Mouse (Mus musculus): ENCODE data around the gene Olfr1310. TPM values are rescaled to one million over a fixed set of nuclear protein-coding genes. Genes with fewer than 3 reads are reported as not detected.
"Not testable (repeated sequence)": the region's sequence is repeated elsewhere in the genome, so short reads cannot be mapped to it uniquely, and the experiment has no call there.

Olfr1310 gene
- not detected for total RNA-seq (2021)
- long read RNA-seq, experiment 1: 0 reads
- long read RNA-seq, experiment 2: 0 reads

DNA sequence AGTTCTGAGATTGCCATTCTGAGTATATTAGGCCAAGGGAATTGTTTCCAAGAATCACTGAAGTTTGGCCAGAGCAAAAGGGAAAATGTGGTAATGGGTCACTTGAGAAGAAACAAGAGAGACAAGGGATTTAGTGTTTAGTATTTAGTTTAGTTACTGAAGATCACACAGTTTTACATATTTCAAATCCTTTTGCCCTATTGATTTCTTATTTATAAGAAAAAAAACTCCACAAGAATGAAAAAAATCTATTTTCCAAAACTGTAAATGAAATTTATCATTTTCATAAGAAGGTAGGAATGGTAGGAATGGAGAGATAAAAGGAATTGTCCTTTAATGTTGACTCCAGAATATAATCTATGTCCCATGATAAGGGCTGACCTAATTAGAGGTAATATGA, at the start of gene Olfr1310:
Gene Olfr1310, minus strand, starts transcription at position 101 of the 400 bp plus-strand sequence.
- no peak for DNase-seq (ENCODE audit: low spot score)

- no peak for DNase-seq (ENCODE audit: low spot score)
Observed at GRCm38 (mm10) chr2:112050138-112050537, 37.6 kb upstream of the Olfr1310 start, which contains the start of gene Olfr1312. TSS of gene Olfr1312 (minus strand) at chr2:112050238.

DNA sequence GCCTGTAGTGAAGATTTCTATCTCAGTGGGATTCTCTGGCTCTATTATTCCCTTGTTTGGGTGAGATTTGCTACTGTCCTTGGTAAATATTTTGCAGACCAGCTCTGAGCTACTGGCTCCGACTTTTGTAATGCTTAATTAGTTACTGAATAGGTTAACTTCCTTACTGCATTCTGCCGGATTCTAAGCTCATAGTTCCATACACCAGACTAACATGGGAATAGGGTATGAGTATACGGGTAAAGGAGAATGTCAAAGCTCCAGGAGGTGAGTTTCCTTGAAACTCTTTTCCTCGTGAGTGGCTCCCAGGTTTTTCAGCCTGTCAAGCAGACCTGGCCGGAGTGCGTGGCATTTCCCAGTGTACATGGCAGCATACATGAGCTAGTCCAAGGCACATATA, 14.5 kb upstream of the Olfr1310 start:
- DNase-seq (ENCODE audit: low spot score): not testable (repeated sequence)

DNA sequence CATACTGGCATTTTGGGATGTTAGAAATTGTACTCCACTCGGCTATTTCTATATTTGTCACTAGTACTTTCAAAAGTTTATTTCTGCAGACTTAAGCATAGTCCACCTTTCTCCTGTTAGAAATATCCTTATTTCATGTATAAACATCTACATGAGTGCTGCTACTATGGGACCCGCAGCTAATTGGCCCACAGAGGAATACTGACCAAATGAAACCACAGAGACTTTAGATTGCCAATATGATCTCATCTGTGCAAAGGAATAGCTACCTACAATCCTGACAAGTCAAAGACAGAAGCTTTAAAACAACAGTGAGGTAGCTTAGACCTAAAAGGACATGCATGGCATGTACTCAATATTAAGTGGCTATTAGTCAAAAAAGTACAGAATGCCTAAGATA, 11.8 kb upstream of the Olfr1310 start, which contains the start of gene Olfr1311:
Gene Olfr1311, minus strand, starts transcription at position 101 of the 400 bp plus-strand sequence.
- no peak for DNase-seq (ENCODE audit: low spot score)

DNA sequence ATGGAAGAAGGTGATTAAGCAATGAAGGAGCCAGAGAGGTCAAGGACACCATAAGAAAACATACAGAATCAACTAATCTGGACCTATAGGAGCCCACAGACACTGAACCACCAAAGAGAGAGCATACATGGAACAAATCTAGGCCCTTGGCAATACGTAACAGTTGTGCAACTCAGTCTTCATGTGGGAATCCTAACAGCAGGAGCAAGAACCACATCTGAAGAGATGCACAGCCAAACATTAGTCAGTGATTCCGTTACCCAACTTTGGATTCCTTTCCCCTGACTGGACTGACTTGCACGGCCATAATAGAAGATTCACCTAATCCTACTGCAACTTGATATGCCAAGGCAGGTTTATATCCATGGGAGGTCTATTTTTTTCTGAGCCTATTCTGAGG, 2.4 kb upstream of the Olfr1310 start:
- no peak for DNase-seq (ENCODE audit: low spot score)

DNA sequence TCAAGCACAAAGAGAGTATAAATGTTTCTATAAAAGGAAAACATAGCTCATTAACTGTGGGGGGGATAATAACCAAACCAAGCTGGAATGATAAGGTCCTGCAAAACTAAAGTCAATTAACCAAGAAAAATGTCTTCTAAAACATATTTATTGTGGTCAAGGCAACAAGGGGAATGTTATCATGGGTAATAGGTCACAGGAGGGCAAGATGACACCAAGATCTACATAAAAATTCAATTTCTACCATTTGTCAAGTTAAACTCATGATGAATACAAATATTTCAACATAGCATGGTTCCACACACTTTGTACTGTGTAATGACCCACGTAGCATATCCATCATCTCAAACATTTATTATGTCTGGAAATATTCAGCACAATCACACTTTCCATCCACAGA, 22.3 kb downstream of the Olfr1310 start, which contains the start of gene Olfr1309:
Gene Olfr1309, minus strand, starts transcription at position 101 of the 400 bp plus-strand sequence.
- no peak for DNase-seq (ENCODE audit: low spot score)

DNA sequence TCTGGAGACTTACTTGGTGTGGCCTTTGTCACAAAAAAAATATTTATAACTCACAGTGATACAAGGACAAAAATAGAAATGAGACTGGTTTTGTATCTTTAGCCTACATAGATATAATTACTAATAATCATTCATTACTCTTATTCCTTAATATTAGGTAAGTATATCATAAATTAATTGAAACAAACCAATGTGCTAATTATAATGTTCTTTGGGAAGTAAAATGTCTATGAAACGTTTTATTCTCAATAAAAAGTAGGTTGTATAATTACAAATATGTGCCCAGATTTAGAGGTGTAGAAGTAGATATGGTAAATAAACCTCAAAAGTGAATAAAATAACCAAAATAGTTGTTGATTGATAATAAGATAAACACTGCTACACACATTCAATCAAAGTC, 47.7 kb downstream of the Olfr1310 start, which contains the start of gene Olfr1308:
Gene Olfr1308, minus strand, starts transcription at position 101 of the 400 bp plus-strand sequence.
- DNase-seq (ENCODE audit: low spot score): no peak

Other genes with a start within 250 kb of the Olfr1310 start
- gene Olfr1302, start 235.3 kb downstream of the Olfr1310 start, total RNA-seq (2021): not detected
- not detected for gene Olfr1303, start 192.4 kb downstream of the Olfr1310 start, total RNA-seq (2021)
- not detected for gene Olfr1305, start 135.6 kb downstream of the Olfr1310 start, total RNA-seq (2021)
- gene Olfr1306, start 96.4 kb downstream of the Olfr1310 start, total RNA-seq (2021): not detected
- gene Olfr1307, start 63.3 kb downstream of the Olfr1310 start, total RNA-seq (2021): not detected
- gene Olfr1308, start 47.8 kb downstream of the Olfr1310 start, total RNA-seq (2021): not detected
- gene Olfr1309, start 22.4 kb downstream of the Olfr1310 start, total RNA-seq (2021): not detected
- gene Olfr1311, start 11.7 kb upstream of the Olfr1310 start, total RNA-seq (2021): not detected
- not detected for gene Olfr1312, start 37.5 kb upstream of the Olfr1310 start, total RNA-seq (2021)
- gene Olfr1313, start 65.1 kb upstream of the Olfr1310 start, total RNA-seq (2021): not detected
- gene Olfr1314, start 84.1 kb upstream of the Olfr1310 start, total RNA-seq (2021): not detected
- not detected for gene Olfr1315-ps1, start 102.7 kb upstream of the Olfr1310 start, total RNA-seq (2021)
- not detected for gene Olfr1316, start 122.3 kb upstream of the Olfr1310 start, total RNA-seq (2021)
- not detected for gene Olfr1317, start 127.6 kb upstream of the Olfr1310 start, total RNA-seq (2021)
- not detected for gene Olfr1318, start 141.5 kb upstream of the Olfr1310 start, total RNA-seq (2021)
- 1 to 10 TPM in 1 of 2 experiments, under 1 TPM in 1; 0.82 to 1.1 TPM for gene Lpcat4, start 226.8 kb upstream of the Olfr1310 start, total RNA-seq (2021)
- not detected for gene Nutm1, start 246.6 kb upstream of the Olfr1310 start, total RNA-seq (2021)
- 10 to 100 TPM; 52.3 to 59.1 TPM for gene Nop10, start 249.2 kb upstream of the Olfr1310 start, total RNA-seq (2021)